Mouse (Mus musculus): ENCODE measurements at regions not wholly inside any gene's neighbourhood (a gene's known extent, or its start where the extent isn't known, plus 50 kb on each side); places are given as distances from the start of the nearest gene placed in this dataset.

- WGBS = 92% methylated on average over 5 of the region's 5 CpGs
- no peaks in the 10 kb centered on the region for H3K27me3 ChIP-seq
Observed at GRCm38 (mm10) chr11:44052481-44052880, 151.5 kb upstream of the Adra1b start.

GRCm38 (mm10) chr11:44062446-44062845, 161.4 kb upstream of the Adra1b start:
- Histone ChIP-seq H3K4me2 (replicated peaks) (no peak overlapping the region), H3K9ac (replicated peaks) (no peak overlapping the region), H3K4me3 (replicated peaks) (no peak overlapping the region), H3K9me3 (no peaks in the 10 kb centered on the region), H3K4me1 (replicated peaks) (no peaks in the 10 kb centered on the region; the same call in 1 of the 2 replicates), H3K27me3 (no peaks in the 10 kb centered on the region), H3K36me3 (no peaks in the 10 kb centered on the region), H3K27ac (no peak overlapping the region)
- no peak for ATAC-seq
- 96% methylated on average over 1 of the region's 1 CpGs for WGBS

More at GRCm38 (mm10) chr11:44052481-44052880, 151.5 kb upstream of the Adra1b start:
- H3K4me2 ChIP-seq (replicated peaks) = no peak overlapping the region
- no peak overlapping the region for H3K27ac ChIP-seq
- no peaks in the 10 kb centered on the region for H3K4me1 ChIP-seq (replicated peaks)
- no peaks in the 10 kb centered on the region for H3K36me3 ChIP-seq
- ATAC-seq = no peak
- H3K9ac ChIP-seq (replicated peaks) = no peak overlapping the region
- H3K4me3 ChIP-seq (replicated peaks) = no peak overlapping the region
- no peaks in the 10 kb centered on the region for H3K9me3 ChIP-seq

GRCm38 (mm10) chr11:44066176-44066575, 165.2 kb upstream of the Adra1b start:
- H3K4me1 ChIP-seq (replicated peaks) = no peaks in the 10 kb centered on the region
- no peaks in the 10 kb centered on the region for H3K36me3 ChIP-seq
- WGBS = 94% methylated on average over 2 of the region's 2 CpGs
- no peak overlapping the region for H3K4me2 ChIP-seq (replicated peaks)
- no peak overlapping the region for H3K27ac ChIP-seq
- H3K27me3 ChIP-seq = no peaks in the 10 kb centered on the region
- no peak overlapping the region for H3K9ac ChIP-seq (replicated peaks)
- no peaks in the 10 kb centered on the region for H3K9me3 ChIP-seq
- H3K4me3 ChIP-seq (replicated peaks) = no peak overlapping the region
- no peak for ATAC-seq

GRCm38 (mm10) chr11:44083716-44084115, 182.7 kb upstream of the Adra1b start:
- Histone ChIP-seq H3K9me3 (no peaks in the 10 kb centered on the region), H3K36me3 (no peaks in the 10 kb centered on the region), H3K4me2 (replicated peaks) (no peak overlapping the region), H3K9ac (replicated peaks) (no peak overlapping the region), H3K4me1 (replicated peaks) (no peaks in the 10 kb centered on the region), H3K27me3 (no peaks in the 10 kb centered on the region), H3K27ac (no peak overlapping the region), H3K4me3 (replicated peaks) (no peak overlapping the region)
- ATAC-seq = no peak
- 82% methylated on average over 3 of the region's 3 CpGs for WGBS

GRCm38 (mm10) chr11:44086951-44087350, 185.9 kb upstream of the Adra1b start:
- no peak overlapping the region for H3K4me2 ChIP-seq (replicated peaks)
- H3K9me3 ChIP-seq = no peaks in the 10 kb centered on the region; the same call in 1 of the 2 replicates
- no peaks in the 10 kb centered on the region for H3K4me1 ChIP-seq (replicated peaks)
- WGBS = 78% methylated on average over 2 of the region's 2 CpGs
- no peak overlapping the region for H3K4me3 ChIP-seq (replicated peaks)
- ATAC-seq = no peak
- no peaks in the 10 kb centered on the region for H3K36me3 ChIP-seq
- H3K9ac ChIP-seq (replicated peaks) = no peak overlapping the region
- no peak overlapping the region for H3K27ac ChIP-seq
- H3K27me3 ChIP-seq = no peaks in the 10 kb centered on the region

- Histone ChIP-seq H3K9me3 (no peaks in the 10 kb centered on the region; the same call in 1 of the 2 replicates), H3K4me1 (replicated peaks) (no peaks in the 10 kb centered on the region), H3K36me3 (no peaks in the 10 kb centered on the region), H3K27ac (no peak overlapping the region), H3K9ac (replicated peaks) (no peak overlapping the region), H3K27me3 (no peaks in the 10 kb centered on the region), H3K4me3 (replicated peaks) (no peak overlapping the region), H3K4me2 (replicated peaks) (no peak overlapping the region)
- ATAC-seq = no peak
- WGBS = 86% methylated on average over 9 of the region's 9 CpGs
Observed at GRCm38 (mm10) chr11:44089514-44089913, 188.5 kb upstream of the Adra1b start.

- no peak overlapping the region for H3K9ac ChIP-seq (replicated peaks)
- H3K4me2 ChIP-seq (replicated peaks) = no peak overlapping the region
- no peaks in the 10 kb centered on the region for H3K27me3 ChIP-seq
- H3K27ac ChIP-seq = no peak overlapping the region
- H3K36me3 ChIP-seq = no peaks in the 10 kb centered on the region
- no peaks in the 10 kb centered on the region for H3K4me1 ChIP-seq (replicated peaks)
- no peak for ATAC-seq
- no peaks in the 10 kb centered on the region; the same call in 1 of the 2 replicates for H3K9me3 ChIP-seq
- H3K4me3 ChIP-seq (replicated peaks) = no peak overlapping the region
- 79% methylated on average over 4 of the region's 4 CpGs for WGBS
Observed at GRCm38 (mm10) chr11:44095280-44095679, 194.3 kb upstream of the Adra1b start.

GRCm38 (mm10) chr11:44103188-44103840, 202.3 kb upstream of the Adra1b start:
- Histone ChIP-seq H3K4me1 (replicated peaks) (no peaks in the 10 kb centered on the region), H3K27me3 (no peaks in the 10 kb centered on the region), H3K27ac (no peak overlapping the region), H3K4me3 (replicated peaks) (no peak overlapping the region), H3K9me3 (no peaks in the 10 kb centered on the region), H3K4me2 (replicated peaks) (no peak overlapping the region), H3K9ac (replicated peaks) (no peak overlapping the region), H3K36me3 (no peaks in the 10 kb centered on the region)
- no peak for ATAC-seq
- 79% methylated on average over 5 of the region's 5 CpGs for whole genome bisulfite sequencing

GRCm38 (mm10) chr11:44103841-44104191, 202.8 kb upstream of the Adra1b start:
- no peaks in the 10 kb centered on the region for H3K36me3 ChIP-seq
- no peaks in the 10 kb centered on the region for H3K27me3 ChIP-seq
- H3K9ac ChIP-seq (replicated peaks) = no peak overlapping the region
- H3K4me2 ChIP-seq (replicated peaks) = no peak overlapping the region
- 0 out of 2 replicates have a peak, but pooled peaks have one; percentile 43 for ATAC-seq
- H3K9me3 ChIP-seq = no peaks in the 10 kb centered on the region
- H3K4me1 ChIP-seq (replicated peaks) = no peaks in the 10 kb centered on the region
- H3K27ac ChIP-seq = no peak overlapping the region
- no peak overlapping the region for H3K4me3 ChIP-seq (replicated peaks)

- Histone ChIP-seq H3K4me2 (replicated peaks) (no peak overlapping the region), H3K27me3 (no peaks in the 10 kb centered on the region), H3K4me3 (replicated peaks) (no peak overlapping the region), H3K27ac (no peak overlapping the region), H3K36me3 (no peaks in the 10 kb centered on the region), H3K4me1 (replicated peaks) (peaks cover under 1% of the 10 kb centered on the region), H3K9me3 (no peaks in the 10 kb centered on the region), H3K9ac (replicated peaks) (no peak overlapping the region)
- ATAC-seq = no peak
- WGBS = 80% methylated on average over 1 of the region's 1 CpGs
Observed at GRCm38 (mm10) chr11:44106231-44106630, 205.2 kb upstream of the Adra1b start.

GRCm38 (mm10) chr11:44111525-44111924, 210.5 kb upstream of the Adra1b start:
- no peaks in the 10 kb centered on the region for H3K27me3 ChIP-seq
- H3K4me1 ChIP-seq (replicated peaks) = peaks cover 10% of the 10 kb centered on the region
- ATAC-seq = peak; percentile 67
- H3K27ac ChIP-seq = no peak overlapping the region
- H3K36me3 ChIP-seq = no peaks in the 10 kb centered on the region
- 29% methylated on average over 5 of the region's 5 CpGs for WGBS
- no peak overlapping the region for H3K4me3 ChIP-seq (replicated peaks)
- no peak overlapping the region for H3K4me2 ChIP-seq (replicated peaks)
- no peak overlapping the region for H3K9ac ChIP-seq (replicated peaks)
- no peaks in the 10 kb centered on the region for H3K9me3 ChIP-seq

- Histone ChIP-seq H3K36me3 (no peaks in the 10 kb centered on the region), H3K9me3 (no peaks in the 10 kb centered on the region), H3K27ac (no peak overlapping the region), H3K4me1 (replicated peaks) (peaks cover 5% of the 10 kb centered on the region; the same call in 1 of the 2 replicates), H3K4me2 (replicated peaks) (no peak overlapping the region), H3K9ac (replicated peaks) (no peak overlapping the region), H3K4me3 (replicated peaks) (no peak overlapping the region), H3K27me3 (no peaks in the 10 kb centered on the region)
- peak; percentile 60; the same call in 1 of the 2 replicates for ATAC-seq
- 58% methylated on average over 9 of the region's 9 CpGs for WGBS
Observed at GRCm38 (mm10) chr11:44127088-44127487, 226.1 kb upstream of the Adra1b start.

GRCm38 (mm10) chr11:44128481-44128880, 227.5 kb upstream of the Adra1b start:
- no peak for ATAC-seq
- peaks cover 5% of the 10 kb centered on the region; the same call in 1 of the 2 replicates for H3K4me1 ChIP-seq (replicated peaks)
- WGBS = 94% methylated on average over 6 of the region's 6 CpGs

More at GRCm38 (mm10) chr11:44128481-44128880, 227.5 kb upstream of the Adra1b start:
- H3K36me3 ChIP-seq = no peaks in the 10 kb centered on the region
- no peak overlapping the region for H3K4me3 ChIP-seq (replicated peaks)
- H3K4me2 ChIP-seq (replicated peaks) = no peak overlapping the region
- H3K9me3 ChIP-seq = no peaks in the 10 kb centered on the region
- H3K27me3 ChIP-seq = no peaks in the 10 kb centered on the region
- H3K27ac ChIP-seq = no peak overlapping the region
- no peak overlapping the region for H3K9ac ChIP-seq (replicated peaks)

Measured in midbrain, embryonic 13.5 days (tissue).